Mouse (Mus musculus) stomach, embryonic 15.5 days (tissue): ENCODE data around the gene Hs3st3b1. TPM values are rescaled to one million over a fixed set of nuclear protein-coding genes. Genes with fewer than 3 reads are reported as not detected.

ENCODE experiments used
- ATAC-seq: fragments of 200-750 bp; cut with Nextera tagmentation; 2 replicates; pipeline ENCODE4 v1.8.0; 2017; ENCODE audit warnings: low read depth, moderate number of reproducible peaks, moderate TSS enrichment; ENCODE audit not compliant: insufficient read depth, low FRiP score
- H3K27ac ChIP-seq: fragments of 300-500 bp; sonication (generic); 2 replicates; pipeline ENCODE4 v1.5.1; 2015; ENCODE audit warnings: mild to moderate bottlenecking, inconsistent platforms
- H3K27me3 ChIP-seq: fragments of 300-500 bp; sonication (generic); replicated peaks from 2 replicates; pipeline ENCODE4 v1.6.1; 2015; ENCODE audit warnings: inconsistent platforms
- H3K36me3 ChIP-seq: fragments of 300-500 bp; sonication (generic); 2 replicates; pipeline ENCODE4 v1.6.1; 2015; ENCODE audit warnings: inconsistent platforms
- H3K4me1 ChIP-seq: fragments of 300-500 bp; sonication (generic); 2 replicates; pipeline ENCODE4 v1.6.1; 2015; ENCODE audit warnings: inconsistent platforms
- H3K4me2 ChIP-seq: fragments of 300-500 bp; sonication (generic); 2 replicates; pipeline ENCODE4 v1.6.1; 2015; ENCODE audit warnings: mild to moderate bottlenecking, inconsistent platforms
- H3K4me3 ChIP-seq: fragments of 300-500 bp; sonication (generic); replicated peaks from 2 replicates; pipeline ENCODE4 v1.5.1; 2015; ENCODE audit warnings: inconsistent platforms
- H3K9ac ChIP-seq: fragments of 300-500 bp; sonication (generic); 2 replicates; pipeline ENCODE4 v1.6.1; 2015; ENCODE audit warnings: inconsistent platforms
- H3K9me3 ChIP-seq: fragments of 300-500 bp; sonication (generic); 2 replicates; pipeline ENCODE4 v1.6.1; 2016; ENCODE audit warnings: inconsistent platforms
- WGBS: fragments of 180-500 bp; shearing (Covaris S2); methylation state at CpG from one replicate; pipeline ENCODE4 v1.1.7; 2015; 5-methylcytosine and 5-hydroxymethylcytosine counted together
- polyA plus RNA-seq: library from polyadenylated mRNA; unstranded; fragments of >200 nt; fragmentation: Nextera tagmentation; extraction: Ambion mirVana; gene quantifications from 2 replicates; pipeline ENCODE4 v1.2.1, GENCODE M21; 2015

Hs3st3b1 gene
- polyA plus RNA-seq, 1 experiment from 2014 or later, result 7.9 TPM

- Histone ChIP-seq H3K4me3 (no peak overlapping the region), H3K9me3 (no peaks in the 10 kb centered on the region), H3K27me3 (no peaks in the 10 kb centered on the region), H3K27ac (no peak overlapping the region), H3K36me3 (no peaks in the 10 kb centered on the region), H3K4me2 (no peak overlapping the region), H3K9ac (no peak overlapping the region), H3K4me1 (no peaks in the 10 kb centered on the region)
- ATAC-seq, result no peak
- WGBS, result 96% methylated on average over 4 of the region's 4 CpGs
Observed at GRCm38 (mm10) chr11:63878616-63879015, 43.5 kb downstream of the Hs3st3b1 start.

- ATAC-seq, result no peak
- H3K9me3 ChIP-seq, result no peaks in the 10 kb centered on the region
- no peak overlapping the region for H3K4me3 ChIP-seq
- no peak overlapping the region for H3K4me2 ChIP-seq
- no peaks in the 10 kb centered on the region for H3K4me1 ChIP-seq
- 15% methylated on average over 1 of the region's 1 CpGs for WGBS
- no peak overlapping the region for H3K9ac ChIP-seq
- H3K27ac ChIP-seq, result no peak overlapping the region
- no peaks in the 10 kb centered on the region for H3K36me3 ChIP-seq
- H3K27me3 ChIP-seq, result no peaks in the 10 kb centered on the region
Observed at GRCm38 (mm10) chr11:63862746-63863145, 59.3 kb downstream of the Hs3st3b1 start.

DNA sequence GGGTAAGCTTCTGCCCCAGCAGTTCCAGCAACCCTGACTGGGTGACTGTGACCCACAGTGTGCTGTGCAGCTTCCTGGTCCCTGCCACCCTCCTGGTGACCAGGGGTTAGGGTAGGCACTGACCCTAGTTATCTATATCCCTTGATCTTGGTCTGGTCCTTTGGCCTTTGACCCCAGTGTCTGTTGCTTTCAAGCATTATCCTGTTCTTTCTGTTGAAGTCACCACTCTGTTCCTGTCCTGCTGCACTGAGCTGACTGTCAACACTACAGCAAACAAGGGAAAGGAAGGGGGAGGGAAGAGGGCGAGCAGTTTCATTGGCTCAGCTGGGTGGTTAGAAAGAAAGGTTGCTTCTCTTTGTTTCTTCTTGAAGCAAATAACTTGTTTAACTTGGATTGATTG lies 60.1 kb downstream of the Hs3st3b1 start:
- peak; percentile 50; the same call in 1 of the 2 replicates for ATAC-seq
- no peaks in the 10 kb centered on the region for H3K27me3 ChIP-seq
- H3K9me3 ChIP-seq, result no peaks in the 10 kb centered on the region
- no peak overlapping the region for H3K4me3 ChIP-seq
- H3K9ac ChIP-seq, result no peak overlapping the region
- H3K36me3 ChIP-seq, result no peaks in the 10 kb centered on the region
- H3K27ac ChIP-seq, result no peak overlapping the region
- 43% methylated on average over 1 of the region's 1 CpGs for WGBS
- H3K4me2 ChIP-seq, result no peak overlapping the region
- H3K4me1 ChIP-seq, result no peaks in the 10 kb centered on the region

- H3K4me2 ChIP-seq, result no peak overlapping the region
- no peak overlapping the region for H3K27ac ChIP-seq
- no peak for ATAC-seq
- WGBS, result 77% methylated on average over 6 of the region's 6 CpGs
- no peaks in the 10 kb centered on the region for H3K4me1 ChIP-seq
- no peaks in the 10 kb centered on the region for H3K36me3 ChIP-seq
- H3K4me3 ChIP-seq, result no peak overlapping the region
- H3K27me3 ChIP-seq, result no peaks in the 10 kb centered on the region
- no peaks in the 10 kb centered on the region for H3K9me3 ChIP-seq
- H3K9ac ChIP-seq, result no peak overlapping the region
Observed at GRCm38 (mm10) chr11:63851041-63851730, 70.9 kb downstream of the Hs3st3b1 start.

DNA sequence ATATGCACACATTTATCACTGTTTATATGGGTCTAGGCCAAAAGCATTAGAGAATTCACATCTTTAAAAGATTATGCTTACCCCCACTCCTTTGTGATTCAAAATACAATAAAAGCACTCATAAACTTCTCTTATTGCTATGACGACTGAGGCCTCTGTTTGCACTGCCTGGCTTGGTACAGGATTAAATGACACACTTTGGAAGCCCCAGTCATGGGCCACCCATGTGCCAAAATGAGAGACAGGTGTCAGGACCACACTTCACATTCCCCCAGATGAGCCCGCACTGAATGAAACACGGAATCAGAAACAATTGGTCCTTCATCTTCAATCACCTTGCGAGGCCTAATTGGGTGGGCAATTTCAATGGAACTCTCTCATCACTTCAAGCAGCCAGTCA lies 71.8 kb downstream of the Hs3st3b1 start:
- no peaks in the 10 kb centered on the region for H3K27me3 ChIP-seq
- no peak overlapping the region for H3K4me3 ChIP-seq
- H3K27ac ChIP-seq, result no peak overlapping the region
- no peaks in the 10 kb centered on the region for H3K9me3 ChIP-seq
- no peak overlapping the region for H3K4me2 ChIP-seq
- no peaks in the 10 kb centered on the region for H3K4me1 ChIP-seq
- H3K9ac ChIP-seq, result no peak overlapping the region
- ATAC-seq, result no peak
- no peaks in the 10 kb centered on the region for H3K36me3 ChIP-seq
- WGBS, result 78% methylated on average over 4 of the region's 4 CpGs

GRCm38 (mm10) chr11:63845379-63845778 lies 76.7 kb downstream of the Hs3st3b1 start:
- H3K36me3 ChIP-seq, result no peaks in the 10 kb centered on the region
- H3K27me3 ChIP-seq, result no peaks in the 10 kb centered on the region
- H3K4me2 ChIP-seq, result no peak overlapping the region
- WGBS, result no CpG with 5 or more reads among the region's 6 CpGs
- no peaks in the 10 kb centered on the region for H3K4me1 ChIP-seq
- ATAC-seq, result no peak
- no peak overlapping the region for H3K4me3 ChIP-seq
- no peak overlapping the region for H3K27ac ChIP-seq
- no peaks in the 10 kb centered on the region for H3K9me3 ChIP-seq
- no peak overlapping the region for H3K9ac ChIP-seq

GRCm38 (mm10) chr11:63844701-63845100 lies 77.4 kb downstream of the Hs3st3b1 start:
- Histone ChIP-seq H3K9ac (no peak overlapping the region), H3K4me1 (no peaks in the 10 kb centered on the region), H3K27me3 (no peaks in the 10 kb centered on the region), H3K27ac (no peak overlapping the region), H3K4me3 (no peak overlapping the region), H3K36me3 (no peaks in the 10 kb centered on the region), H3K9me3 (no peaks in the 10 kb centered on the region), H3K4me2 (no peak overlapping the region)
- WGBS, result 45% methylated on average over 8 of the region's 8 CpGs
- no peak for ATAC-seq

DNA sequence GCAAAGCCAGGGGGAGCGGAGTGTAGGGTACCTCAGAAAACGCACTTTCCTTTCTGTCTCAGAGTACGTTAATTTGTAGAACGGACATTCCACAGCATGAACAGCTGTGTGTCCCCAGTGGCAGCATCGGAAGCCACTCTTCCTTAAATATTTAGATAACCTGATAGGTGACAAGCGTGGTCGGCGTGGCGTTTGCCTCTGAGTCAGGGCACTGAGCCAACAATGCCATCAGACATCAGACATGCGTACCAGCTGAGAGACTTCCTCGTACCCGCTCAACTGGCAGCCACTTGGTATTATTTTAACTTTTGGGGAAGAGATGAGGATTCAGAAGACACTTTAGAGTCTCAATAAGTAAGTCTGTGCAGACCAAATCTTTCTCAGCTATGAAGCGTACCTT lies 84.6 kb downstream of the Hs3st3b1 start:
- H3K4me2 ChIP-seq, result 0 out of 2 replicates have a peak overlapping the region, but pooled peaks have one; percentile 5
- no peak overlapping the region for H3K27ac ChIP-seq
- no peak overlapping the region for H3K9ac ChIP-seq
- H3K36me3 ChIP-seq, result no peaks in the 10 kb centered on the region
- WGBS, result 32% methylated on average over 13 of the region's 13 CpGs
- no peaks in the 10 kb centered on the region for H3K4me1 ChIP-seq
- H3K9me3 ChIP-seq, result no peaks in the 10 kb centered on the region
- ATAC-seq, result no peak
- no peaks in the 10 kb centered on the region for H3K27me3 ChIP-seq
- no peak overlapping the region for H3K4me3 ChIP-seq

Other genes starting within 250 kb of the Hs3st3b1 start
- gene Cox10, start 157.2 kb upstream of the Hs3st3b1 start, polyA plus RNA-seq, result 22.6 and 23.5 TPM in 2 replicates